Mouse (Mus musculus): Measurements from ENCODE around the gene Ddrgk1. TPM values are rescaled to one million over a fixed set of nuclear protein-coding genes. Genes with fewer than 3 reads are reported as not detected.

Ddrgk1 gene
- polyA plus RNA-seq, 1 experiment from 2014 or later = 48.3 TPM

GRCm38 (mm10) chr2:130632416-130632815 is 32.0 kb downstream of the Ddrgk1 start:
- Histone ChIP-seq H3K27ac (ENCODE audit: low read length) (no peak overlapping the region), H3K36me3 (ENCODE audit: control insufficient read depth, insufficient read depth) (0 out of 2 replicates have a peak, but pooled peaks cover 1% of the 10 kb centered on the region), H3K27me3 (ENCODE audit: control insufficient read depth, insufficient read depth, low read depth, low read length) (peaks cover 46% of the 10 kb centered on the region), H3K4me3 (ENCODE audit: low read depth, low read length) (no peak overlapping the region), H3K4me2 (ENCODE audit: low read depth, low read length) (no peak overlapping the region), H3K9me3 (replicated peaks; ENCODE audit: control insufficient read depth, low read length) (no peaks in the 10 kb centered on the region), H3K4me1 (ENCODE audit: control insufficient read depth, low read depth, low read length) (peaks cover 22% of the 10 kb centered on the region), H3K9ac (ENCODE audit: low read depth, low read length) (no peak overlapping the region)
- ATAC-seq (ENCODE audit: low read depth) = no peak
- 40% methylated on average over 1 of the region's 1 CpGs for WGBS (ENCODE audit: insufficient replicate concordance)

DNA sequence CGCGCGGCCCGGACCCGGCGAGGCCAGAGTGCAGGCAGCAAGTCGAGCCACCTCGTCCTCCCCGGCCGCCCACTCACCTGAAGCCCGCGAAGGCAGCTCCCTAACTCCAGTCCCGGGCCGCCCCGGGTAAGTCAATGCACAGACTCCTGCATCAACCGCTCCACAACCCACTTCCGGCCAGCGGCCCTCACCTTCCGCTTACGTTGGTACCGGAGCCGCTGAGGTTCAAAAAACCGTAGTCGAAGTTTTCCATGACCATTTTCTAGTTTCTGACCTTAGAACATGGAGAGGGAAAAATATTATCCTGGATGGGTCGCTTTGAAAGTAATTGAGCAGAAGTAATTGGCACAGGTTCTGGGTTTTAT is 34.6 kb downstream of the Ddrgk1 start, which contains the start of the genes Fastkd5 and Ubox5:
Gene Fastkd5, minus strand, starts transcription at position 189 of the 365 bp plus-strand sequence.
Gene Ubox5, minus strand, starts transcription at position 200 of the 365 bp plus-strand sequence.
- H3K27ac ChIP-seq (ENCODE audit: low read length) = peak within 1 kb of the TSS; percentile 80
- peak within 1 kb of the TSS; percentile 94 for H3K9ac ChIP-seq (ENCODE audit: low read depth, low read length)
- peak within 1 kb of the TSS; percentile 89 for H3K4me2 ChIP-seq (ENCODE audit: low read depth, low read length)
- peak within 1 kb of the TSS; percentile 99 for H3K4me3 ChIP-seq (ENCODE audit: low read depth, low read length)
- under 1% methylated on average over 25 of the region's 25 CpGs for WGBS (ENCODE audit: insufficient replicate concordance)
- peaks cover 20% of the 10 kb centered on the region for H3K27me3 ChIP-seq (ENCODE audit: control insufficient read depth, insufficient read depth, low read depth, low read length)
- ATAC-seq (ENCODE audit: low read depth) = peak; percentile 86
- H3K36me3 ChIP-seq (ENCODE audit: control insufficient read depth, insufficient read depth) = peaks cover 7% of the 10 kb centered on the region
- H3K4me1 ChIP-seq (ENCODE audit: control insufficient read depth, low read depth, low read length) = peaks cover 13% of the 10 kb centered on the region
- no peaks in the 10 kb centered on the region for H3K9me3 ChIP-seq (replicated peaks; ENCODE audit: control insufficient read depth, low read length)

DNA sequence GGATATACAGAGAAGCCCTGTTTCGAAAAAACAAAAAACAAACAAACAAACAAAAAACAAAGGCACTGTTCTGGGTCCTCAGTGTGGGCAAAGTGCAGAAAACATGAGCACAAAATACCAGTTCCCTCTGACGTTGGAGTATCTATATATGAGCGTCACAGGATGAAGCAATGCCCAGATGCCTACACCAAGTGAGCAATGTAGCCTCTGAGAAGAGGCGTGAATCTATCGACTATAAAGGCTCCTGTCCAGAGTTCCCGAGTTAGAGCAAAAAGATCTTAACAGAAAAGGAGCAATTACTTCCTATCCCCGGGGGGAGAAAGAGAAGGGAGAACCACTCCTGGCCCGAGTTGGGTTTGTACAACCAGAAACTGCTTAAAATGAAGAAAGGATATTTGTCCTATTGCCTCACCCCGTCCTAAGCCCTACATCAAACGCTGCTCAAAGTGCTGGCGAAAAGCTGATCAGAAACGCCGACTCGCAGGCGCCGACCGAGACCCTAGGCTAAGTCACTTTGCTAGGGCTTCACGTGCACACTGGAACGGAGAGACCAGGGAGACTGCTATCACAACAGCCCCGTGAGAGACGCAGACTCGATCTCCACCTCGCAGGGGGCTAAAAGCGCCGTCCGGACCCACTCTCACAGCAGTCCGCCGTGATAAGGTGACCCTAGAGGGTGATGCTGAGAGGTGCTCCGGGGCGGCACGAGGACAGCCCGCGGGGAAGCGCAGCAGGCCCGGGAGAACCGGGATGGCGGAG is 35.2 kb downstream of the Ddrgk1 start:
- H3K4me3 ChIP-seq (ENCODE audit: low read depth, low read length) = peak overlapping the region; percentile 99
- peak overlapping the region; percentile 89 for H3K4me2 ChIP-seq (ENCODE audit: low read depth, low read length)
- no peaks in the 10 kb centered on the region for H3K9me3 ChIP-seq (replicated peaks; ENCODE audit: control insufficient read depth, low read length)
- H3K27ac ChIP-seq (ENCODE audit: low read length) = peak overlapping the region; percentile 80
- H3K4me1 ChIP-seq (ENCODE audit: control insufficient read depth, low read depth, low read length) = peaks cover 8% of the 10 kb centered on the region
- peaks cover 15% of the 10 kb centered on the region for H3K27me3 ChIP-seq (ENCODE audit: control insufficient read depth, insufficient read depth, low read depth, low read length)
- H3K9ac ChIP-seq (ENCODE audit: low read depth, low read length) = peak overlapping the region; percentile 94
- H3K36me3 ChIP-seq (ENCODE audit: control insufficient read depth, insufficient read depth) = peaks cover 7% of the 10 kb centered on the region
- ATAC-seq (ENCODE audit: low read depth) = peak; percentile 56
- WGBS (ENCODE audit: insufficient replicate concordance) = under 1% methylated on average over 37 of the region's 37 CpGs

DNA sequence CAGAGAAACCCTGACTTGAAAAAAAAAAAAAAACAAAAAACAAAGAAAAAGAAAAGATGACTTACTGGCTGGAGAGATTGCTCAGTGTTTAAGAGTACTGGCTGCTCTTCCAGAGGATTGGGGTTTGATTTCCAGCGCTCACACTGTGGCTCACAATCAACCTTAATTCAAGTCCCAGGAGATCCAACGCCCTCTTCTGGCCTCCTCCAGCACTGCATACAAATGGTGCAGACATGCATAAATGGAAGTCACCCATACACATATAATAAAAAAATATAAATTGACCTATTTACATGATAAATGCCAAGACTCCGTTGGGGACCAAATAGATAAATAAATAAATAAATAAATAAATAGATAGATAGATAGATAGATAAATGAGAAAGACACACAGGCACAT is 36.0 kb downstream of the Ddrgk1 start:
- 57% methylated on average over 3 of the region's 3 CpGs for WGBS (ENCODE audit: insufficient replicate concordance)
- Histone ChIP-seq H3K27me3 (ENCODE audit: control insufficient read depth, insufficient read depth, low read depth, low read length) (peaks cover 6% of the 10 kb centered on the region; the same call in 1 of the 2 replicates), H3K9me3 (replicated peaks; ENCODE audit: control insufficient read depth, low read length) (no peaks in the 10 kb centered on the region), H3K4me3 (ENCODE audit: low read depth, low read length) (peak overlapping the region; percentile 99), H3K9ac (ENCODE audit: low read depth, low read length) (no peak overlapping the region; the same call in 1 of the 2 replicates), H3K4me1 (ENCODE audit: control insufficient read depth, low read depth, low read length) (peaks cover 8% of the 10 kb centered on the region), H3K27ac (ENCODE audit: low read length) (no peak overlapping the region), H3K4me2 (ENCODE audit: low read depth, low read length) (peak overlapping the region; percentile 89), H3K36me3 (ENCODE audit: control insufficient read depth, insufficient read depth) (peaks cover 7% of the 10 kb centered on the region)
- no peak for ATAC-seq (ENCODE audit: low read depth)

DNA sequence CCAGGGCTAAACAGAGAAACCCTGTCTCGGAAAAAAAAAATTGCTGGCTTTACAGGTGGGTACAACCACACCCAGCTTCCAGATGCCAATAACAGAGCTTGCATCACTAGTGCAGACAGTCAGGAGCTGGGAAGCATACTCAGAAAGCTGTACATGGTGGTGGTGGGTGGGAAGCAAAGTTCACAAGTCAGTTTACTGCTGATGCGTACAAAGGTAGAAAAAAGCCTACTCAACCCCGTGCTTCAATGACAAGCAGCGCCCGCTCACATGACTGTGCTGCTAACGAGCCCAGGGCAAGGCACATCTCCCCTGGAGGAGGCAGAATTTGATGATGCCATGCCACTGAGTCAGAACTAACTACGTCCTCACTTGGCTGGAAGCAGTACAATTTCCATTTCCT is 45.5 kb downstream of the Ddrgk1 start:
- Histone ChIP-seq H3K4me1 (ENCODE audit: control insufficient read depth, low read depth, low read length) (no peaks in the 10 kb centered on the region), H3K4me3 (ENCODE audit: low read depth, low read length) (no peak overlapping the region), H3K9ac (ENCODE audit: low read depth, low read length) (no peak overlapping the region), H3K27ac (ENCODE audit: low read length) (no peak overlapping the region), H3K9me3 (replicated peaks; ENCODE audit: control insufficient read depth, low read length) (no peaks in the 10 kb centered on the region), H3K27me3 (ENCODE audit: control insufficient read depth, insufficient read depth, low read depth, low read length) (no peaks in the 10 kb centered on the region), H3K36me3 (ENCODE audit: control insufficient read depth, insufficient read depth) (peaks cover 15% of the 10 kb centered on the region), H3K4me2 (ENCODE audit: low read depth, low read length) (no peak overlapping the region)
- 71% methylated on average over 7 of the region's 7 CpGs for WGBS (ENCODE audit: insufficient replicate concordance)
- ATAC-seq (ENCODE audit: low read depth) = no peak

DNA sequence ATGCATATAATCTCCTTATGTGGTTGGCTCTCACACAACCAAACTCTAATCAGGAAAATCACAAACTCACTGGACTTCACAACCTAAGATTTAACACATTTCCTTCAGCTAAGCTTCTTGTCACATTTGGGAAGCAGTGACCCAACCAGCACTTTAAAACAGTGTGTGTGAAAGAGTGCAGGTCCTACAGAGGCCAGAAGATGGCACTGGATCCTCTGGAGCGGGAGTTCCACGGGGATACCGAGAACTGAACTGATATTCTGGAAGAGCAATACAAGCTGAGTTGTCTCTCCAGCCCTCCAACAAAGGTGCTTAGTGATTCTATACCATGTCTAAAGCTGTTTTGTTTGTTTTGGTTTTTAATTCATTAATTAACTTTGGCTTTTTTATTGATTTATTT is 51.4 kb downstream of the Ddrgk1 start:
- no peaks in the 10 kb centered on the region for H3K9me3 ChIP-seq (replicated peaks; ENCODE audit: control insufficient read depth, low read length)
- no peak overlapping the region for H3K4me3 ChIP-seq (ENCODE audit: low read depth, low read length)
- H3K4me1 ChIP-seq (ENCODE audit: control insufficient read depth, low read depth, low read length) = no peaks in the 10 kb centered on the region; the same call in 1 of the 2 replicates
- no peak overlapping the region for H3K9ac ChIP-seq (ENCODE audit: low read depth, low read length)
- 70% methylated on average over 3 of the region's 3 CpGs for WGBS (ENCODE audit: insufficient replicate concordance)
- H3K27me3 ChIP-seq (ENCODE audit: control insufficient read depth, insufficient read depth, low read depth, low read length) = no peaks in the 10 kb centered on the region
- ATAC-seq (ENCODE audit: low read depth) = no peak
- peaks cover 15% of the 10 kb centered on the region for H3K36me3 ChIP-seq (ENCODE audit: control insufficient read depth, insufficient read depth)
- H3K27ac ChIP-seq (ENCODE audit: low read length) = no peak overlapping the region
- H3K4me2 ChIP-seq (ENCODE audit: low read depth, low read length) = no peak overlapping the region

Other genes starting within 250 kb of the Ddrgk1 start
- 33.0 and 39.3 TPM in 2 replicates for gene Vps16, start 240.3 kb downstream of the Ddrgk1 start, polyA plus RNA-seq (2015; fragmentation: Nextera tagmentation; extraction: Ambion mirVana)
- 3.2 and 3.8 TPM in 2 replicates for gene Pced1a, start 240.0 kb downstream of the Ddrgk1 start, polyA plus RNA-seq (2015; fragmentation: Nextera tagmentation; extraction: Ambion mirVana)
- gene Ptpra, start 214.4 kb downstream of the Ddrgk1 start, polyA plus RNA-seq (2015; fragmentation: Nextera tagmentation; extraction: Ambion mirVana) = 26.7 and 29.6 TPM in 2 replicates
- 30.9 and 34.3 TPM in 2 replicates for gene Mrps26, start 100.9 kb downstream of the Ddrgk1 start, polyA plus RNA-seq (2015; fragmentation: Nextera tagmentation; extraction: Ambion mirVana)
- not detected in 2 replicates for gene Oxt, start 88.5 kb downstream of the Ddrgk1 start, polyA plus RNA-seq (2015; fragmentation: Nextera tagmentation; extraction: Ambion mirVana)
- not detected in 2 replicates for gene Avp, start 82.1 kb downstream of the Ddrgk1 start, polyA plus RNA-seq (2015; fragmentation: Nextera tagmentation; extraction: Ambion mirVana)
- gene Fastkd5, start 34.6 kb downstream of the Ddrgk1 start, polyA plus RNA-seq (2015; fragmentation: Nextera tagmentation; extraction: Ambion mirVana) = 7.9 and 8.8 TPM in 2 replicates
- 4.1 and 4.5 TPM in 2 replicates for gene Ubox5, start 34.6 kb downstream of the Ddrgk1 start, polyA plus RNA-seq (2015; fragmentation: Nextera tagmentation; extraction: Ambion mirVana)
- gene Lzts3, start 21.9 kb downstream of the Ddrgk1 start, polyA plus RNA-seq (2015; fragmentation: Nextera tagmentation; extraction: Ambion mirVana) = 1.6 and 1.9 TPM in 2 replicates
- 37.0 and 41.0 TPM in 2 replicates for gene Itpa, start 3.0 kb upstream of the Ddrgk1 start, polyA plus RNA-seq (2015; fragmentation: Nextera tagmentation; extraction: Ambion mirVana)
- gene Slc4a11, start 32.9 kb upstream of the Ddrgk1 start, polyA plus RNA-seq (2015; fragmentation: Nextera tagmentation; extraction: Ambion mirVana) = 0.09 and 0.16 TPM in 2 replicates
- 12.3 and 13.4 TPM in 2 replicates for gene 4930402H24Rik, start 241.7 kb upstream of the Ddrgk1 start, polyA plus RNA-seq (2015; fragmentation: Nextera tagmentation; extraction: Ambion mirVana)
- gene Atrn, start 241.8 kb upstream of the Ddrgk1 start, polyA plus RNA-seq (2015; fragmentation: Nextera tagmentation; extraction: Ambion mirVana) = 2.6 and 3.0 TPM in 2 replicates